Mouse (Mus musculus) embryonic facial prominence, embryonic 12.5 days (tissue): ENCODE data around the gene Ppp1r37. TPM values are rescaled to one million over a fixed set of nuclear protein-coding genes. Genes with fewer than 3 reads are reported as not detected.

ENCODE experiments used
- ATAC-seq: fragments of 200-750 bp; cut with Nextera tagmentation; 2 replicates; pipeline ENCODE4 v1.8.0; 2017; ENCODE audit not compliant: insufficient number of reproducible peaks, insufficient read depth, low FRiP score, low TSS enrichment
- H3K27ac ChIP-seq: fragments of 300-500 bp; sonication (generic); 2 replicates; pipeline ENCODE4 v1.5.1; 2016; ENCODE audit warnings: mild to moderate bottlenecking
- H3K27me3 ChIP-seq: fragments of 300-500 bp; sonication (generic); 2 replicates; pipeline ENCODE4 v1.6.1; 2016; ENCODE audit warnings: mild to moderate bottlenecking, moderate library complexity
- H3K36me3 ChIP-seq: fragments of 300-500 bp; sonication (generic); 2 replicates; pipeline ENCODE4 v1.6.1; 2016; ENCODE audit warnings: mild to moderate bottlenecking
- H3K4me1 ChIP-seq: fragments of 300-500 bp; sonication (generic); 2 replicates; pipeline ENCODE4 v1.6.1; 2016
- H3K4me2 ChIP-seq: fragments of 300-500 bp; sonication (generic); replicated peaks from 2 replicates; pipeline ENCODE4 v1.6.1; 2016; ENCODE audit warnings: mild to moderate bottlenecking, moderate library complexity
- H3K4me3 ChIP-seq: fragments of 300-500 bp; sonication (generic); 2 replicates; pipeline ENCODE4 v1.5.1; 2016; ENCODE audit warnings: mild to moderate bottlenecking
- H3K9ac ChIP-seq: fragments of 300-500 bp; sonication (generic); 2 replicates; pipeline ENCODE4 v1.6.1; 2016; ENCODE audit warnings: mild to moderate bottlenecking, moderate library complexity
- H3K9me3 ChIP-seq: fragments of 300-500 bp; sonication (generic); 2 replicates; pipeline ENCODE4 v1.6.1; 2016; ENCODE audit warnings: mild to moderate bottlenecking, moderate library complexity
- WGBS: fragments of 180-500 bp; shearing (Covaris S2); methylation state at CpG from one replicate; pipeline ENCODE4 v1.1.7; 2016; 5-methylcytosine and 5-hydroxymethylcytosine counted together
- polyA plus RNA-seq: library from polyadenylated mRNA; unstranded; fragments of >200 nt; fragmentation: Nextera tagmentation; extraction: Ambion mirVana; gene quantifications from 2 replicates; pipeline ENCODE4 v1.2.1, GENCODE M21; 2016

The Ppp1r37 gene
- polyA plus RNA-seq, 1 experiment from 2014 or later: 36.0 TPM

GRCm38 (mm10) chr7:19508150-19508923 lies 54.5 kb downstream of the Ppp1r37 start, which contains the start of the genes Bloc1s3 and Trappc6a:
Gene Bloc1s3 (minus strand): TSS chr7:19508367.
Gene Trappc6a (plus strand): TSS chr7:19508395.
- H3K4me1 ChIP-seq: peaks cover 14% of the 10 kb centered on the region
- peak within 1 kb of the TSS; percentile 79 for H3K4me2 ChIP-seq
- ATAC-seq: peak; percentile 81
- H3K9ac ChIP-seq: peak within 1 kb of the TSS; percentile 79
- under 1% methylated on average over 56 of the region's 56 CpGs for WGBS
- H3K9me3 ChIP-seq: no peaks in the 10 kb centered on the region
- H3K27me3 ChIP-seq: no peaks in the 10 kb centered on the region
- no peaks in the 10 kb centered on the region for H3K36me3 ChIP-seq
- peak within 1 kb of the TSS; percentile 57; the same call in 1 of the 2 replicates for H3K27ac ChIP-seq
- peak within 1 kb of the TSS; percentile 82 for H3K4me3 ChIP-seq

DNA sequence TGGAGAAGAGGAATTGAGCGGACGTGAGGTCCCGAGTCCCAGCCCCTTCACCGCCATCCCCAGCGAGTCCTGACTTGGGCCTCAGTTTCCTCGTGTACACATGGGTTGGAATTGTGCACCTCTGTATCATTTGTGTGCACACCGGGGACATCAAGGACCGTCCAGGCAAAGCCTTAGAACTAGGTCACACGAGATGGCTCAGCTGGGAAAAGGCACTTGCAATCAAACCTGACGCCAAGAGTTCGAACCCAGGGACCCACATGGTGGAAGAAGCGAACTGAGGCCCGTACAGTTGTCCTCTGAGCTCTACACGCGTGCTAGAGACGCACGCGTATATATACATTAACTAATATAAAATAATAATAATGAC lies 55.3 kb downstream of the Ppp1r37 start:
- peak overlapping the region; percentile 52; the same call in 1 of the 2 replicates for H3K27ac ChIP-seq
- H3K27me3 ChIP-seq: no peaks in the 10 kb centered on the region
- no peaks in the 10 kb centered on the region for H3K9me3 ChIP-seq
- H3K36me3 ChIP-seq: no peaks in the 10 kb centered on the region
- ATAC-seq: no peak
- H3K9ac ChIP-seq: peak overlapping the region; percentile 79
- peak overlapping the region; percentile 82 for H3K4me3 ChIP-seq
- H3K4me2 ChIP-seq: peak overlapping the region; percentile 79
- peaks cover 14% of the 10 kb centered on the region for H3K4me1 ChIP-seq
- WGBS: 5% methylated on average over 18 of the region's 18 CpGs

GRCm38 (mm10) chr7:19506969-19507611 lies 55.8 kb downstream of the Ppp1r37 start:
- H3K4me3 ChIP-seq: peak overlapping the region; percentile 82
- H3K36me3 ChIP-seq: no peaks in the 10 kb centered on the region
- peak overlapping the region; percentile 52; the same call in 1 of the 2 replicates for H3K27ac ChIP-seq
- H3K27me3 ChIP-seq: no peaks in the 10 kb centered on the region
- no peak for ATAC-seq
- peak overlapping the region; percentile 79 for H3K4me2 ChIP-seq
- WGBS: under 1% methylated on average over 70 of the region's 71 CpGs
- H3K9ac ChIP-seq: peak overlapping the region; percentile 79
- no peaks in the 10 kb centered on the region for H3K9me3 ChIP-seq
- peaks cover 14% of the 10 kb centered on the region for H3K4me1 ChIP-seq

DNA sequence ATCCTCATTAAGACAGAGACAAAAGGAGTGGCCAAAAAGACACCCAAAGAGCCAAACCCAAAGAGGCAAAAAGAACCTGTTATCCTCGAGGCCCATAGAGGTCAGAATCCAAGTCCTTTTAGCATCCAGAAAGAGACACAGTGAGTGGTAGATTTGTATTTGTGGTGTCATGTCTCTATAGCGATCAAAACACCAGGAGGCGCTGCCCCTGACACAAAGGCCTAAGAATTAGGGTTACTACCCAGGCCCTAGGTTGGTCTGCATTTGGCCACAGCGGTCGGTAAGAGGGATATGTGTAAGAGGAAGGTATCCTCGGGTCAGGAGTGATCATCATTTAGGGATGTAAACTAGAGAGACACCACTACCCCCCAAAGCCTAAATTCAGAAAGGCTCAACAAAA lies 56.5 kb downstream of the Ppp1r37 start:
- Histone ChIP-seq H3K4me2 (peak overlapping the region; percentile 79), H3K27me3 (no peaks in the 10 kb centered on the region), H3K27ac (no peak overlapping the region), H3K4me1 (peaks cover 14% of the 10 kb centered on the region), H3K4me3 (peak overlapping the region; percentile 82; the same call in 1 of the 2 replicates), H3K9ac (peak overlapping the region; percentile 79; the same call in 1 of the 2 replicates), H3K9me3 (no peaks in the 10 kb centered on the region), H3K36me3 (no peaks in the 10 kb centered on the region)
- WGBS: 33% methylated on average over 6 of the region's 6 CpGs
- ATAC-seq: no peak

DNA sequence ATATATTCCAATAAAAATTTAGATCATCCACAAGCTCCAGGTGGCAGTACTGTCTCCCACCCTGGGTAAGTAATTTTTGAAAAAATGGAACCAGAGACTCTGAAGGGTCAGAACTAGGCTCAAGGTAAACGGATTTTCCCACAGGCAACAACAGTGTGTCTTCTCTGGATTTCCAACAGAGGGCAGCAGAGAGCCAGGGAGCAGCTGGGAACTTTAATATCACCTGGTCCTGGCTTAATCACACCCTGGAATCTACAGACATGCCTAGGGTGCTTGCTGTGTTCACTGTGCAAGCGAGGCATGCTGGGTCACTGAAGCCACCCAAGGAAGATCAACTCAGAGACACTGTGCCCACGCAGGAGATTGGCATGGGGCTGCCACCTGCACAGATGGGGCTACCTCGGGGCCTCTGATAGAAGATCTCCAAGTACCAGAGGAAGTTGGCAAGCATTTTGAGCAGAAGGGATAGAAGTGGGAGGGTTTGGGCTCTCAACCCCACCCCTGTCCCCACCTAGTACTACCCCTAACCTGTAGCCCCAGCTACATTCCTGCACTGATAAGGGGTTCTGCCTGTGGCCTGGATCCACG lies 59.3 kb downstream of the Ppp1r37 start:
- H3K4me2 ChIP-seq: no peak overlapping the region
- H3K9ac ChIP-seq: no peak overlapping the region
- H3K9me3 ChIP-seq: no peaks in the 10 kb centered on the region
- no peak overlapping the region for H3K27ac ChIP-seq
- H3K4me1 ChIP-seq: peaks cover 6% of the 10 kb centered on the region
- no peaks in the 10 kb centered on the region for H3K36me3 ChIP-seq
- 39% methylated on average over 5 of the region's 5 CpGs for WGBS
- no peak for ATAC-seq
- no peaks in the 10 kb centered on the region for H3K27me3 ChIP-seq
- H3K4me3 ChIP-seq: no peak overlapping the region

- Histone ChIP-seq H3K9ac (no peak overlapping the region), H3K27me3 (no peaks in the 10 kb centered on the region), H3K9me3 (no peaks in the 10 kb centered on the region), H3K27ac (no peak overlapping the region), H3K4me1 (peaks cover under 1% of the 10 kb centered on the region; the same call in 1 of the 2 replicates), H3K4me2 (no peak overlapping the region), H3K4me3 (no peak overlapping the region), H3K36me3 (no peaks in the 10 kb centered on the region)
- 60% methylated on average over 4 of the region's 4 CpGs for WGBS
- no peak for ATAC-seq
These were observed 61.2 kb downstream of the Ppp1r37 start for GRCm38 (mm10) chr7:19501658-19502057.

GRCm38 (mm10) chr7:19500420-19501363 lies 62.2 kb downstream of the Ppp1r37 start:
- Histone ChIP-seq H3K27me3 (no peaks in the 10 kb centered on the region), H3K4me3 (no peak overlapping the region), H3K36me3 (no peaks in the 10 kb centered on the region), H3K9me3 (no peaks in the 10 kb centered on the region), H3K4me1 (no peaks in the 10 kb centered on the region), H3K9ac (no peak overlapping the region), H3K4me2 (no peak overlapping the region), H3K27ac (no peak overlapping the region)
- WGBS: 72% methylated on average over 12 of the region's 12 CpGs
- no peak for ATAC-seq

DNA sequence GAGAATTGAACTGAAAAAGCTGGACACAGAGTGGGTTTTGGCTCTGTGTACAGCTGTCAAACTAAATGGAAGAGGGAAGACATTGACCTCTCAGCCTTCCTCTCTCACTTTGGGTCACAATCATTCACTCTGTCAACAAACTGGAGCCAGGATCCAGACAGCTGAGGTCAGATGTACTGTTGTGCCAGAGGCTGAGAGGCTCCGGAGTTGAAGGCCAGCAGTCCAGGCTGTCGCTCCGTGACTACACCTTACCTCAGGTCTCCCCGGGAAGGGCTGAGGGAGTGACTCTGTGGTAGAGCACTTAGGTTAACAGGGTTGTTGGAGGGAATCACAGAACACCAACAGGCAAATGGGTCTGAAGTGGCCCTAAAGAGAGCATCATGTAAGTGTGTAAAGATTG lies 64.5 kb downstream of the Ppp1r37 start:
- no peak overlapping the region for H3K4me2 ChIP-seq
- H3K9ac ChIP-seq: no peak overlapping the region
- ATAC-seq: no peak
- H3K9me3 ChIP-seq: no peaks in the 10 kb centered on the region
- 63% methylated on average over 4 of the region's 4 CpGs for WGBS
- no peak overlapping the region for H3K27ac ChIP-seq
- H3K4me3 ChIP-seq: no peak overlapping the region
- H3K4me1 ChIP-seq: peaks cover 3% of the 10 kb centered on the region; the same call in 1 of the 2 replicates
- H3K36me3 ChIP-seq: no peaks in the 10 kb centered on the region
- peaks cover 11% of the 10 kb centered on the region; the same call in 1 of the 2 replicates for H3K27me3 ChIP-seq

DNA sequence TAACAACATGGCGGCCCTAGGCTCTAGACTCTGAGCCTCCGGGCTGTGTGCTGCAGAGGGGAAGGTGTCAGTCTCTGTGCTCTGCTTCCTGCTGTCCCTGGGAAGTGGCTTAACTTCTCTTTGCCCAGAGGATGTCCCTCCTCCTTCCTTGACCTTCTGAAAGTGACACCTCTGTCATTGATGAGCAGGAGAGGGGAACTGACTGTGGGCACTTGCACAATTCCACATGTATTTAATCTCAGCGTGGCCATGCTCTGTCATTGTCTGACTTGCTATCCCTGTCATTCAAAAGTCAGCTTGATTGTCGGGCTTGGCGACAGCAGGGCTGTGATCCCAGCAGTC lies 66.7 kb downstream of the Ppp1r37 start:
- Histone ChIP-seq H3K27me3 (peaks cover 30% of the 10 kb centered on the region), H3K4me2 (no peak overlapping the region), H3K9ac (no peak overlapping the region), H3K9me3 (no peaks in the 10 kb centered on the region), H3K36me3 (no peaks in the 10 kb centered on the region), H3K4me1 (peaks cover 13% of the 10 kb centered on the region; the same call in 1 of the 2 replicates), H3K27ac (no peak overlapping the region), H3K4me3 (no peak overlapping the region)
- ATAC-seq: no peak
- WGBS: 45% methylated on average over 5 of the region's 5 CpGs

DNA sequence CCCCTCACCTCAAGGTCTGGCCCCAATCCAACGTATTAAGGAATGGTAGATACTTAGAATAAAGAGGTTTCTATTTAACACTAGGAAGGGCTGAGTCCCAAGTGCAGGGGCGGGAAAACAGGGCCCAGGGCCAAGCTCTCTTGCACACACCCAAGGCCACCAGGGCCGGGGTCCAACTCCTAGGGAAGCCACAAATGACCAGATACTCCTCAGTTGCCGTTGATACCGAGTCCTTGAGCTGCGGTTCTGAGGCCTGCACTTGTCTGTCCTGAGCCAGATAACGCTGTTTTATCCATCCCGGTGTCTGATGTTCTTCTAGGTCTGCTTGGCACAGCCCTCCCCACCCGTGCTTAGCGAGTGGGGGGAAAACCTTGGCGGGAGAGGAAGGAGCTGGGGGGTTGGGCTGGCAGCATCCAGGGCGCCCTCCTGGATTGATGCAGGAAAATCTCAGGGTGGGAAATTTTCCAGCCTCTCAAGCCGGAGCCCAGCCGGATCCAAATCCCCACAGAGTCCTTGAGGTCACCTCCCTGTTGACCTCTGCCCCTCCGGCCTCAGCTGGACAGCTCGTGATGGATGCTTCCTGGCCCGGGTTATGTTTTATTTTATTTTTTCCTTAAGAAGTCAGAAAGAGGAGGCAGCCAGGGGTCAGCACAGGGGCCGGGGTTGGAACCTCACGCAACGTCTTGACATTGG lies 67.2 kb downstream of the Ppp1r37 start:
- H3K27ac ChIP-seq: no peak overlapping the region
- no peak overlapping the region for H3K4me2 ChIP-seq
- no peaks in the 10 kb centered on the region for H3K36me3 ChIP-seq
- H3K27me3 ChIP-seq: peaks cover 35% of the 10 kb centered on the region
- H3K9ac ChIP-seq: no peak overlapping the region
- WGBS: 53% methylated on average over 20 of the region's 20 CpGs
- ATAC-seq: no peak
- peaks cover 13% of the 10 kb centered on the region; the same call in 1 of the 2 replicates for H3K4me1 ChIP-seq
- H3K9me3 ChIP-seq: no peaks in the 10 kb centered on the region
- H3K4me3 ChIP-seq: no peak overlapping the region
